Mouse (Mus musculus): Measurements from ENCODE around the gene Snd1. TPM values are rescaled to one million over a fixed set of nuclear protein-coding genes. Genes with fewer than 3 reads are reported as not detected.

Snd1 gene
- total and polyA plus RNA-seq, 2 experiments from 2014 or later, result 54.7 to 120 TPM

GRCm38 (mm10) chr6:28460534-28460933 lies 14.4 kb upstream of the Snd1 start:
- WGBS, result 4% methylated on average over 5 of the region's 5 CpGs
- Histone ChIP-seq H3K27ac (ENCODE audit: low read depth) (no peak overlapping the region), H3K4me1 (ENCODE audit: control insufficient read depth, insufficient read depth) (no peaks in the 10 kb centered on the region)

GRCm38 (mm10) chr6:28464630-28465029 lies 10.3 kb upstream of the Snd1 start:
- ATAC-seq (ENCODE audit: insufficient read depth, low read depth) (no peak), DNase-seq (ENCODE audit: low spot score) (no peak)
- TF ChIP-seq CTCF (IDR thresholded peaks at IDR 0.05; ENCODE audit: low read depth), result no peak
- no peak for TF ChIP-seq EP300 (IDR thresholded peaks at IDR 0.05; ENCODE audit: low read depth)
- no peak overlapping the region for H3K4me2 ChIP-seq (ENCODE audit: low read depth, low read length)
- no peak overlapping the region for H3K9ac ChIP-seq (replicated peaks; ENCODE audit: low read depth, low read length)
- no peaks in the 10 kb centered on the region for H3K4me1 ChIP-seq (ENCODE audit: control insufficient read depth, insufficient read depth)
- H3K4me3 ChIP-seq (ENCODE audit: low read depth, low read length), result no peak overlapping the region
- no peaks in the 10 kb centered on the region for H3K9me3 ChIP-seq (replicated peaks; ENCODE audit: control insufficient read depth, low read length)
- no peak overlapping the region for H3K27ac ChIP-seq (ENCODE audit: low read depth)
- H3K36me3 ChIP-seq (replicated peaks; ENCODE audit: control insufficient read depth, insufficient read depth, low read length), result no peaks in the 10 kb centered on the region
- WGBS, result 35% methylated on average over 6 of the region's 6 CpGs
- H3K27me3 ChIP-seq (ENCODE audit: control insufficient read depth, insufficient read depth, low read length), result no peaks in the 10 kb centered on the region

More at GRCm38 (mm10) chr6:28460534-28460933, 14.4 kb upstream of the Snd1 start:
- ATAC-seq (ENCODE audit: insufficient read depth, low read depth) (no peak), DNase-seq (ENCODE audit: low spot score) (peak; percentile 34)
- Histone ChIP-seq H3K9me3 (replicated peaks; ENCODE audit: control insufficient read depth, low read length) (no peaks in the 10 kb centered on the region), H3K4me3 (ENCODE audit: low read depth, low read length) (no peak overlapping the region), H3K27me3 (ENCODE audit: control insufficient read depth, insufficient read depth, low read length) (no peaks in the 10 kb centered on the region), H3K9ac (replicated peaks; ENCODE audit: low read depth, low read length) (no peak overlapping the region), H3K36me3 (replicated peaks; ENCODE audit: control insufficient read depth, insufficient read depth, low read length) (no peaks in the 10 kb centered on the region), H3K4me2 (ENCODE audit: low read depth, low read length) (no peak overlapping the region)
- TF ChIP-seq CTCF (IDR thresholded peaks at IDR 0.05; ENCODE audit: low read depth) (peak; percentile 58), EP300 (IDR thresholded peaks at IDR 0.05; ENCODE audit: low read depth) (no peak)

- no peak for TF ChIP-seq EP300 (IDR thresholded peaks at IDR 0.05; ENCODE audit: low read depth)
- TF ChIP-seq CTCF (IDR thresholded peaks at IDR 0.05; ENCODE audit: low read depth), result no peak
- Histone ChIP-seq H3K36me3 (replicated peaks; ENCODE audit: control insufficient read depth, insufficient read depth, low read length) (no peaks in the 10 kb centered on the region), H3K4me1 (ENCODE audit: control insufficient read depth, insufficient read depth) (no peaks in the 10 kb centered on the region), H3K27me3 (ENCODE audit: control insufficient read depth, insufficient read depth, low read length) (no peaks in the 10 kb centered on the region), H3K9me3 (replicated peaks; ENCODE audit: control insufficient read depth, low read length) (no peaks in the 10 kb centered on the region), H3K4me3 (ENCODE audit: low read depth, low read length) (no peak overlapping the region), H3K9ac (replicated peaks; ENCODE audit: low read depth, low read length) (no peak overlapping the region), H3K4me2 (ENCODE audit: low read depth, low read length) (no peak overlapping the region), H3K27ac (ENCODE audit: low read depth) (no peak overlapping the region)
- WGBS, result 42% methylated on average over 4 of the region's 4 CpGs
- DNase-seq (ENCODE audit: low spot score) (no peak), ATAC-seq (ENCODE audit: insufficient read depth, low read depth) (no peak)
These were observed 4.8 kb upstream of the Snd1 start for GRCm38 (mm10) chr6:28470017-28470602.

- H3K4me2 ChIP-seq (ENCODE audit: low read depth, low read length), result no peak overlapping the region
- no peak overlapping the region for H3K27ac ChIP-seq (ENCODE audit: low read depth)
- no peaks in the 10 kb centered on the region for H3K27me3 ChIP-seq (ENCODE audit: control insufficient read depth, insufficient read depth, low read length)
- no peaks in the 10 kb centered on the region for H3K9me3 ChIP-seq (replicated peaks; ENCODE audit: control insufficient read depth, low read length)
- no peaks in the 10 kb centered on the region for H3K4me1 ChIP-seq (ENCODE audit: control insufficient read depth, insufficient read depth)
- no peak for DNase-seq (ENCODE audit: low spot score)
- WGBS, result 74% methylated on average over 5 of the region's 5 CpGs
- H3K36me3 ChIP-seq (replicated peaks; ENCODE audit: control insufficient read depth, insufficient read depth, low read length), result no peaks in the 10 kb centered on the region
- no peak for ATAC-seq (ENCODE audit: insufficient read depth, low read depth)
- H3K4me3 ChIP-seq (ENCODE audit: low read depth, low read length), result no peak overlapping the region
- no peak for TF ChIP-seq CTCF (IDR thresholded peaks at IDR 0.05; ENCODE audit: low read depth)
- no peak for TF ChIP-seq EP300 (IDR thresholded peaks at IDR 0.05; ENCODE audit: low read depth)
- H3K9ac ChIP-seq (replicated peaks; ENCODE audit: low read depth, low read length), result no peak overlapping the region
These were observed 4.3 kb upstream of the Snd1 start for GRCm38 (mm10) chr6:28470621-28471020.

- Histone ChIP-seq H3K27me3 (ENCODE audit: control insufficient read depth, insufficient read depth, low read length) (no peaks in the 10 kb centered on the region), H3K9me3 (replicated peaks; ENCODE audit: control insufficient read depth, low read length) (no peaks in the 10 kb centered on the region), H3K4me2 (ENCODE audit: low read depth, low read length) (no peak overlapping the region), H3K36me3 (replicated peaks; ENCODE audit: control insufficient read depth, insufficient read depth, low read length) (no peaks in the 10 kb centered on the region), H3K4me1 (ENCODE audit: control insufficient read depth, insufficient read depth) (no peaks in the 10 kb centered on the region), H3K9ac (replicated peaks; ENCODE audit: low read depth, low read length) (no peak overlapping the region), H3K27ac (ENCODE audit: low read depth) (no peak overlapping the region), H3K4me3 (ENCODE audit: low read depth, low read length) (no peak overlapping the region)
- WGBS, result 82% methylated on average over 9 of the region's 9 CpGs
- no peak for DNase-seq (ENCODE audit: low spot score)
- no peak for ATAC-seq (ENCODE audit: insufficient read depth, low read depth)
- TF ChIP-seq EP300 (IDR thresholded peaks at IDR 0.05; ENCODE audit: low read depth) (no peak), CTCF (IDR thresholded peaks at IDR 0.05; ENCODE audit: low read depth) (no peak)
These were observed 3.5 kb upstream of the Snd1 start for GRCm38 (mm10) chr6:28471284-28472035.
